Mouse (Mus musculus) cerebellum, adult 11-12 months (tissue): ENCODE data around the gene Frmd4a.
A peak's percentile ranks its signal among the peaks of the same experiment; 100 is the strongest.

ENCODE experiments used
- DNase-seq: peaks from one replicate; pipeline ENCODE4 v3.0.0; 2022

Frmd4a gene

GRCm38 (mm10) chr2:4499916-4500315 lies 482.4 kb downstream of the Frmd4a start:
- no peak for DNase-seq

GRCm38 (mm10) chr2:4501257-4502027 lies 483.9 kb downstream of the Frmd4a start:
- DNase-seq = no peak

- DNase-seq = no peak
These were observed 486.9 kb downstream of the Frmd4a start for GRCm38 (mm10) chr2:4504413-4504812.

GRCm38 (mm10) chr2:4505695-4506094 lies 488.2 kb downstream of the Frmd4a start:
- DNase-seq = no peak

GRCm38 (mm10) chr2:4506659-4507058 lies 489.1 kb downstream of the Frmd4a start:
- DNase-seq = no peak

GRCm38 (mm10) chr2:4507887-4508615 lies 490.5 kb downstream of the Frmd4a start:
- DNase-seq = no peak

- no peak for DNase-seq
These were observed 491.6 kb downstream of the Frmd4a start for GRCm38 (mm10) chr2:4508959-4509615.

GRCm38 (mm10) chr2:4509739-4510138 lies 492.2 kb downstream of the Frmd4a start:
- no peak for DNase-seq

GRCm38 (mm10) chr2:4510208-4511079 lies 492.9 kb downstream of the Frmd4a start:
- no peak for DNase-seq

- no peak for DNase-seq
These were observed 493.5 kb downstream of the Frmd4a start for GRCm38 (mm10) chr2:4511080-4511386.

- no peak for DNase-seq
These were observed 495.1 kb downstream of the Frmd4a start for GRCm38 (mm10) chr2:4512607-4513006.

- no peak for DNase-seq
These were observed 498.4 kb downstream of the Frmd4a start for GRCm38 (mm10) chr2:4515910-4516309.

GRCm38 (mm10) chr2:4516819-4517552 lies 499.5 kb downstream of the Frmd4a start:
- no peak for DNase-seq

- peak; percentile 17 for DNase-seq
These were observed 500.1 kb downstream of the Frmd4a start for GRCm38 (mm10) chr2:4517553-4518125.

GRCm38 (mm10) chr2:4518549-4518948 lies 501.0 kb downstream of the Frmd4a start:
- DNase-seq = no peak

GRCm38 (mm10) chr2:4522769-4523487 lies 505.4 kb downstream of the Frmd4a start:
- DNase-seq = no peak

- no peak for DNase-seq
These were observed 509.6 kb downstream of the Frmd4a start for GRCm38 (mm10) chr2:4527094-4527493.

GRCm38 (mm10) chr2:4529254-4529729 lies 511.8 kb downstream of the Frmd4a start:
- DNase-seq = no peak

GRCm38 (mm10) chr2:4531533-4532197 lies 514.1 kb downstream of the Frmd4a start:
- no peak for DNase-seq

GRCm38 (mm10) chr2:4532198-4532568 lies 514.7 kb downstream of the Frmd4a start:
- no peak for DNase-seq
